Mouse (Mus musculus) frontal cortex, postnatal 14 days (tissue): Measurements from ENCODE around the gene Wdr11.

Source experiments
- DNase-seq, 2 experiments: peaks; one replicate each; pipeline ENCODE4 v3.0.0; 2022; ENCODE audit warnings: low spot score in 2 of 2

Gene Wdr11

GRCm38 (mm10) chr7:129591371-129592131, at the start of gene Wdr11:
Gene Wdr11 (plus strand): TSS chr7:129591863.
- DNase-seq = peak; percentile 64 to 74

- DNase-seq = no peak
Observed at GRCm38 (mm10) chr7:129567541-129567940, 24.1 kb upstream of the Wdr11 start.

GRCm38 (mm10) chr7:129568338-129568737, 23.3 kb upstream of the Wdr11 start:
- no peak for DNase-seq

GRCm38 (mm10) chr7:129574471-129574870, 17.2 kb upstream of the Wdr11 start:
- no peak for DNase-seq

GRCm38 (mm10) chr7:129575110-129575784, 16.4 kb upstream of the Wdr11 start:
- no peak for DNase-seq

GRCm38 (mm10) chr7:129592132-129592745, 576 bp downstream of the Wdr11 start:
- DNase-seq = no peak

- no peak for DNase-seq
Observed at GRCm38 (mm10) chr7:129597186-129597585, 5.5 kb downstream of the Wdr11 start.

GRCm38 (mm10) chr7:129606291-129606690, 14.6 kb downstream of the Wdr11 start:
- no peak for DNase-seq

GRCm38 (mm10) chr7:129621141-129621540, 29.5 kb downstream of the Wdr11 start:
- no peak for DNase-seq

- no peak for DNase-seq
Observed at GRCm38 (mm10) chr7:129630351-129630750, 38.7 kb downstream of the Wdr11 start.

GRCm38 (mm10) chr7:129631453-129631852, 39.8 kb downstream of the Wdr11 start:
- DNase-seq = no peak

- no peak for DNase-seq
Observed at GRCm38 (mm10) chr7:129635898-129636640, 44.4 kb downstream of the Wdr11 start.

GRCm38 (mm10) chr7:129636992-129637391, 45.3 kb downstream of the Wdr11 start:
- DNase-seq = no peak

GRCm38 (mm10) chr7:129637906-129638475, 46.3 kb downstream of the Wdr11 start:
- no peak for DNase-seq

- no peak for DNase-seq
Observed at GRCm38 (mm10) chr7:129639006-129639405, 47.3 kb downstream of the Wdr11 start.

GRCm38 (mm10) chr7:129639833-129640232, 48.2 kb downstream of the Wdr11 start:
- no peak for DNase-seq

GRCm38 (mm10) chr7:129643290-129643689, 51.6 kb downstream of the Wdr11 start:
- no peak for DNase-seq

GRCm38 (mm10) chr7:129647798-129648197, 56.1 kb downstream of the Wdr11 start:
- no peak for DNase-seq

GRCm38 (mm10) chr7:129648938-129649337, 57.3 kb downstream of the Wdr11 start:
- peak; percentile 76 to 91 for DNase-seq

GRCm38 (mm10) chr7:129650717-129651116, 59.1 kb downstream of the Wdr11 start:
- no peak for DNase-seq

GRCm38 (mm10) chr7:129651781-129652180, 60.1 kb downstream of the Wdr11 start:
- DNase-seq = no peak
